ENCODE assay signal across 7 mouse cellular contexts in genomic region chr15:31599834-31600233, GRCm38 (mm10). TPM values are rescaled to one million over a fixed set of nuclear protein-coding genes. Genes with fewer than 3 reads are reported as not detected.
A peak's percentile ranks its signal among the peaks of the same experiment; 100 is the strongest.
DNase-seq lines count a peak whose midpoint lies in the region; ATAC-seq and TF ChIP-seq lines count a peak whose summit lies in the region.

No protein-coding gene starts in this region.

- no peak for ATAC-seq in forebrain, embryonic 14.5 days
- no peak for ATAC-seq in liver, embryonic 14.5 days (ENCODE audit: insufficient read depth)

- WGBS in forebrain, embryonic 14.5 days: 74% methylated on average over 4 of the region's 4 CpGs
- 35% methylated on average over 4 of the region's 4 CpGs for WGBS in liver, embryonic 14.5 days (ENCODE audit: insufficient replicate concordance)

- H3K27ac ChIP-seq in testis, adult 2 months (ENCODE audit: control insufficient read depth, insufficient read depth, low read depth, low read length): no peak overlapping the region
- H3K27ac ChIP-seq in forebrain, embryonic 14.5 days (ENCODE audit: low read depth, low read length): no peak overlapping the region
- H3K27ac ChIP-seq in liver, embryonic 14.5 days: no peak overlapping the region

- H3K4me1 ChIP-seq in testis, adult 2 months (ENCODE audit: control insufficient read depth, insufficient read depth, low read length): peaks cover 10% of the 10 kb centered on the region
- peaks cover 27% of the 10 kb centered on the region for H3K4me1 ChIP-seq in forebrain, embryonic 14.5 days (ENCODE audit: control insufficient read depth, insufficient read depth, low read length)
- H3K4me1 ChIP-seq in liver, embryonic 14.5 days (replicated peaks; ENCODE audit: control insufficient read depth in 2 of 2, insufficient read depth in 2 of 2, low read length in 1 of 2): peaks cover 6 to 17% of the 10 kb centered on the region in 2 experiments; a peak in 3 of 4 replicates

- DNase-seq in testis, postnatal 10 days (ENCODE audit: low spot score): no peak
- DNase-seq in forebrain, embryonic 14.5 days (ENCODE audit: low spot score): no peak
- no peak for DNase-seq in liver, embryonic 14.5 days (ENCODE audit: low read depth in 3 of 3, low spot score in 3 of 3)
- DNase-seq in adrenal gland, adult 18-20 months (ENCODE audit: low spot score in 2 of 2): no peak
- DNase-seq in right cerebral cortex, postnatal 25 days: no peak
- DNase-seq in cerebellum, postnatal 25 days: no peak

- H3K36me3 ChIP-seq in testis, adult 2 months (ENCODE audit: control insufficient read depth, insufficient read depth, low read length): peaks cover 1% of the 10 kb centered on the region; the same call in 1 of the 2 replicates
- peaks cover 34% of the 10 kb centered on the region for H3K36me3 ChIP-seq in forebrain, embryonic 14.5 days (ENCODE audit: control insufficient read depth, insufficient read depth, low read length)
- H3K36me3 ChIP-seq in liver, embryonic 14.5 days (replicated peaks; ENCODE audit: control insufficient read depth, insufficient read depth, low read depth): peaks cover 27% of the 10 kb centered on the region

- H3K4me2 ChIP-seq in forebrain, embryonic 14.5 days (ENCODE audit: low read length): peak overlapping the region; percentile 96
- peak overlapping the region; percentile 70 for H3K4me2 ChIP-seq in liver, embryonic 14.5 days (ENCODE audit: low read depth)

- TF ChIP-seq EP300 in liver, embryonic 14.5 days (IDR thresholded peaks at IDR 0.05; ENCODE audit: low read depth): no peak

- no peak for TF ChIP-seq POLR2A in testis, adult 2 months (IDR thresholded peaks at IDR 0.05; ENCODE audit: control insufficient read depth, low read depth, low read length)

- H3K9ac ChIP-seq in forebrain, embryonic 14.5 days (ENCODE audit: low read length): no peak overlapping the region
- peak overlapping the region; percentile 85 for H3K9ac ChIP-seq in liver, embryonic 14.5 days (replicated peaks)

- H3K4me3 ChIP-seq in testis, adult 2 months (ENCODE audit: control insufficient read depth, low read depth, low read length): 0 out of 2 replicates have a peak overlapping the region, but pooled peaks have one; percentile 13
- peak overlapping the region; percentile 92; the same call in 1 of the 2 replicates for H3K4me3 ChIP-seq in forebrain, embryonic 14.5 days (ENCODE audit: low read depth, low read length)
- peak overlapping the region; percentile 75 to 89 for H3K4me3 ChIP-seq in liver, embryonic 14.5 days (ENCODE audit: insufficient read depth in 1 of 2, low read depth in 2 of 2, low read length in 2 of 2)

- TF ChIP-seq CTCF in testis, adult 2 months (IDR thresholded peaks at IDR 0.05; ENCODE audit: control insufficient read depth, insufficient read depth, insufficient replicate concordance, low read depth, low read length): no peak
- TF ChIP-seq CTCF in liver, embryonic 14.5 days (IDR thresholded peaks at IDR 0.05; ENCODE audit: low read depth): no peak

- H3K27me3 ChIP-seq in testis, adult 2 months (ENCODE audit: control insufficient read depth, insufficient read depth, low read length): no peaks in the 10 kb centered on the region
- H3K27me3 ChIP-seq in forebrain, embryonic 14.5 days (replicated peaks; ENCODE audit: control insufficient read depth, insufficient read depth, low read length): no peaks in the 10 kb centered on the region
- H3K27me3 ChIP-seq in liver, embryonic 14.5 days (ENCODE audit: control insufficient read depth, insufficient read depth, low read length): no peaks in the 10 kb centered on the region

- no peaks in the 10 kb centered on the region for H3K9me3 ChIP-seq in forebrain, embryonic 14.5 days (replicated peaks; ENCODE audit: control insufficient read depth, low read length)
- H3K9me3 ChIP-seq in liver, embryonic 14.5 days (ENCODE audit: control insufficient read depth, low read length): no peaks in the 10 kb centered on the region

RNA-seq across cellular contexts. Expression of gene Cct5, which starts 1.8 kb away (rescaled TPM):
- 208 and 217 TPM in 2 replicates for polyA plus RNA-seq in testis, adult 2 months (2012; rRNA removed)
- polyA plus RNA-seq in forebrain, embryonic 14.5 days (2014; fragmentation: Nextera tagmentation; extraction: Ambion mirVana): 646 and 673 TPM in 2 replicates
- polyA plus RNA-seq in liver, embryonic 14.5 days (2012; rRNA removed): 101 and 167 TPM in 2 replicates
- 341 and 347 TPM in 2 replicates for polyA plus RNA-seq in liver, embryonic 14.5 days (2014; fragmentation: Nextera tagmentation; extraction: Ambion mirVana)
- total RNA-seq in adrenal gland, adult 18-20 months (2021): 100 to 1,000 TPM; 309 to 346 TPM

RNA-seq across cellular contexts. Expression of gene Fam173b, which starts 1.8 kb away (rescaled TPM):
- 4.8 and 6.2 TPM in 2 replicates for polyA plus RNA-seq in testis, adult 2 months (2012; rRNA removed)
- polyA plus RNA-seq in forebrain, embryonic 14.5 days (2014; fragmentation: Nextera tagmentation; extraction: Ambion mirVana): 11.5 and 13.3 TPM in 2 replicates
- polyA plus RNA-seq in liver, embryonic 14.5 days (2012; rRNA removed): 4.8 and 6.7 TPM in 2 replicates
- polyA plus RNA-seq in liver, embryonic 14.5 days (2014; fragmentation: Nextera tagmentation; extraction: Ambion mirVana): 7.9 and 9.0 TPM in 2 replicates
- total RNA-seq in adrenal gland, adult 18-20 months (2021): 10 to 100 TPM; 23.2 to 25.0 TPM

RNA-seq across cellular contexts. Expression of gene Cmbl, which starts 34.6 kb away (rescaled TPM):
- polyA plus RNA-seq in testis, adult 2 months (2012; rRNA removed): 8.2 and 12.8 TPM in 2 replicates
- 6.5 and 9.8 TPM in 2 replicates for polyA plus RNA-seq in forebrain, embryonic 14.5 days (2014; fragmentation: Nextera tagmentation; extraction: Ambion mirVana)
- 5.1 and 5.5 TPM in 2 replicates for polyA plus RNA-seq in liver, embryonic 14.5 days (2012; rRNA removed)
- polyA plus RNA-seq in liver, embryonic 14.5 days (2014; fragmentation: Nextera tagmentation; extraction: Ambion mirVana): 5.0 and 6.8 TPM in 2 replicates
- total RNA-seq in adrenal gland, adult 18-20 months (2021): 100 to 1,000 TPM in 1 of 2 experiments, 10 to 100 TPM in 1; 69.7 to 178 TPM

Comparison
In these comparisons a context has a peak if more than half of its experiments do, and no peak if none do; other contexts are left out.
1. H3K4me3 ChIP-seq: peak in every context shown above with its lines; median percentile 92 in forebrain, embryonic 14.5 days; 82 in liver, embryonic 14.5 days; 13 in testis, adult 2 months.